Mouse (Mus musculus): ENCODE data around the gene Gpr183.

The Gpr183 gene

GRCm38 (mm10) chr14:121903381-121903876 is 61.6 kb downstream of the Gpr183 start:
- DNase-seq (ENCODE audit: low spot score in 2 of 2), result no peak
